Mouse (Mus musculus): ENCODE results near the gene Osbpl7. TPM values are rescaled to one million over a fixed set of nuclear protein-coding genes. Genes with fewer than 3 reads are reported as not detected.

The Osbpl7 gene
- polyA plus RNA-seq, 1 experiment from 2014 or later: 12.8 TPM

DNA sequence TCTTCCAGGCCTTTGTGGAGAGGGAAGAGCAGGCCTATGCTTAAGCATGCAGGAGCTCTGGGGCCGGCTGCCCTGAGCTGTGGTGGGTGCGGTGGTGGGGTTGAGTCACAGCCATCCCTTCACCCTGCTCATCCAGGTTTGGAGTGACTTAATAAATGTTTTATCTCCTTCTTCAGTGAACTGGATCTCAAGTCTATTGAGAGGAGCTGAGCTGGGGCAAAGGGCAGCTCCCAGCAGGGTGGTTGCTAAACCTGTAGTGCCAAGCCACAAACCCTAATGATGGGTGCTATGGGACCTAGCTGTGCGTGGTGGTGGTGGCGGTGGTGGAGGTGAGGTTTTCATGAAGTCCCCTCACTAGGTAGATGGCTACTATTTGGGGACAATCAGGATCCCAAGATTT is 16.6 kb upstream of the Osbpl7 start:
- Histone ChIP-seq H3K9ac (ENCODE audit: low read depth, low read length) (no peak overlapping the region), H3K36me3 (ENCODE audit: control insufficient read depth, insufficient read depth, low read length) (no peaks in the 10 kb centered on the region), H3K4me3 (ENCODE audit: low read depth, low read length) (no peak overlapping the region), H3K4me1 (ENCODE audit: control insufficient read depth, insufficient read depth, low read length) (peaks cover 5% of the 10 kb centered on the region; the same call in 1 of the 2 replicates), H3K9me3 (replicated peaks; ENCODE audit: control insufficient read depth, low read length, poor library complexity, severe bottlenecking) (no peaks in the 10 kb centered on the region), H3K27ac (ENCODE audit: low read length) (no peak overlapping the region), H3K27me3 (ENCODE audit: control insufficient read depth, insufficient read depth, low read depth, low read length) (no peaks in the 10 kb centered on the region), H3K4me2 (ENCODE audit: low read length) (no peak overlapping the region)
- no peak for ATAC-seq
- 90% methylated on average over 4 of the region's 4 CpGs for WGBS

DNA sequence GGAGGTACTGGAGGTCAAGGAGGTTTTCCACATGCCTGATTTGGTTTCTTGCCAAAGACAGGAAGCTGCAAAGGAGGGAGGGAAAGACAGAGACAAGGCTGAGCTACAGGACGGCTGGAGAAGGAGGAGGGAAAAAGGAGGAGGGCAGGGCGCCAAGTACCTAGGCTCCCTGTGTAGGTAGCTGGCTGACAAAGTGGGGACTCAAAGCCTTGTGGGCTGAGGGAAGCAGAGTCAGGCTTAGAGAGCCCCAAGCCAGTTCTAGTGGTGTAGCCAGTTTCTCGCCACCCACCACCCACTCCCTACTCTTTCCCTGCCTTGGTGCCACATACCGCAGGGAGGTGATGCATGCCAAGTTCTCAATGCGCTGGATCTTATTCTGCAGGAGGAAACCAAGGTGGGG is 14.3 kb upstream of the Osbpl7 start:
- Histone ChIP-seq H3K36me3 (ENCODE audit: control insufficient read depth, insufficient read depth, low read length) (no peaks in the 10 kb centered on the region), H3K27me3 (ENCODE audit: control insufficient read depth, insufficient read depth, low read depth, low read length) (no peaks in the 10 kb centered on the region), H3K9me3 (replicated peaks; ENCODE audit: control insufficient read depth, low read length, poor library complexity, severe bottlenecking) (no peaks in the 10 kb centered on the region), H3K4me2 (ENCODE audit: low read length) (no peak overlapping the region), H3K4me1 (ENCODE audit: control insufficient read depth, insufficient read depth, low read length) (peaks cover 7% of the 10 kb centered on the region), H3K4me3 (ENCODE audit: low read depth, low read length) (no peak overlapping the region), H3K27ac (ENCODE audit: low read length) (no peak overlapping the region), H3K9ac (ENCODE audit: low read depth, low read length) (no peak overlapping the region)
- 91% methylated on average over 5 of the region's 5 CpGs for WGBS
- no peak for ATAC-seq

DNA sequence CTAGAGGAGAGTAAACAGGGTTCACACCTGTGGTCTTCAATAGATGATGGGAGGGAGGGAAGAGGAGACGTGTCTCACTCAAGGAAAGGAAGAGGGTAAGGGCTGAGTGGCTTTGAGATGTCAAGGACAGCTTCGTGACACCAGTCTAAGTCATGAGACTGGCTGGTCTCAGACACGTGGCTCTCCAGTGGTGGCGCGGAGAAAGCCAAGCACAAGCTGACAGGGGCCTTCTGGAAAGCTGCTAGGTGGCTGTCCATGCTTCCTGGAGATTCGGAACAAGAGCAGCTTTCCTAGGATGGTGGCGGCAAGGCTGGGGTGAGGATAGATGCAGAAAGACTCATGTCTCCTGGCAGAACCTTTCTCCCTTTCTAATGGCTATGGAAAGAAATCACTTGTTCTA is 11.5 kb upstream of the Osbpl7 start:
- Histone ChIP-seq H3K4me3 (ENCODE audit: low read depth, low read length) (no peak overlapping the region), H3K36me3 (ENCODE audit: control insufficient read depth, insufficient read depth, low read length) (no peaks in the 10 kb centered on the region), H3K27me3 (ENCODE audit: control insufficient read depth, insufficient read depth, low read depth, low read length) (no peaks in the 10 kb centered on the region), H3K9me3 (replicated peaks; ENCODE audit: control insufficient read depth, low read length, poor library complexity, severe bottlenecking) (no peaks in the 10 kb centered on the region), H3K4me2 (ENCODE audit: low read length) (no peak overlapping the region), H3K27ac (ENCODE audit: low read length) (no peak overlapping the region), H3K4me1 (ENCODE audit: control insufficient read depth, insufficient read depth, low read length) (peaks cover 17% of the 10 kb centered on the region), H3K9ac (ENCODE audit: low read depth, low read length) (no peak overlapping the region)
- 66% methylated on average over 7 of the region's 7 CpGs for WGBS
- no peak for ATAC-seq

DNA sequence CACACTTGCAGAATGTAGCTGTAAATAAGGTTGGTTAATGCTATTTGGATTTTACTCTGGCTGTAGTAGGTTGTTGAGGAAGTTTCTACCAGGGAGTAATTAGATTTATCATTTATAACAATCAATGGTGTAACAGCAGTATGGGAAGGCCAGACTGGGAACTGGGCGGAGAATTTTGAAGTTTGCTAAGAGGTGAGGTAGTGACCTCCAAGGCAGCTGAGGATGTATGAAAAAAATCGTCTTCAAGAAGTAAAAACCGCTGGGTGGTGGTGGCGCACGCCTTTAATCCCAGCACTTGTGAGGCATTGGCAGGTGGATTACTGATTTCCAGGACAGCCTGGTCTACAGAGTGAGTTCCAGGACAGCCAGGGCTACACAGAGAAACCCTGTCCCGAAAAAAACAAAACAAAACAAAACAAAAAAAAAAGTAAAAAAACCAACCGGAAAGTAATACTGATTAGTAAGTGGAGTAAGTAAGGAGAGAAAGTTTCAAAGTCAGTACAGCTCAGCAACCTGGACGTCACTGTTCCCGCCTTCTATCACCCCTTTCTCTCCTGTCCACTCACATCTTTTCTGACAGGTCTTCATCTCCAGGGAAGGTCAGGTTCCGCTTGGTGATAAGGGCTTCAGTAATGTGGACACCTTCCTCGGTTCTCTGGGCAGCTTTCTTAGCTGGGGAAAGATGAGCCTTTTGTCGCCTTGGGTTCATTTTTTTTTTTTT is 10.0 kb upstream of the Osbpl7 start:
- peak overlapping the region; percentile 83 for H3K4me2 ChIP-seq (ENCODE audit: low read length)
- peaks cover 17% of the 10 kb centered on the region for H3K4me1 ChIP-seq (ENCODE audit: control insufficient read depth, insufficient read depth, low read length)
- ATAC-seq: no peak
- H3K9ac ChIP-seq (ENCODE audit: low read depth, low read length): peak overlapping the region; percentile 66
- H3K36me3 ChIP-seq (ENCODE audit: control insufficient read depth, insufficient read depth, low read length): no peaks in the 10 kb centered on the region
- peak overlapping the region; percentile 65 for H3K4me3 ChIP-seq (ENCODE audit: low read depth, low read length)
- WGBS: 52% methylated on average over 12 of the region's 12 CpGs
- no peak overlapping the region; the same call in 1 of the 2 replicates for H3K27ac ChIP-seq (ENCODE audit: low read length)
- H3K9me3 ChIP-seq (replicated peaks; ENCODE audit: control insufficient read depth, low read length, poor library complexity, severe bottlenecking): no peaks in the 10 kb centered on the region
- no peaks in the 10 kb centered on the region for H3K27me3 ChIP-seq (ENCODE audit: control insufficient read depth, insufficient read depth, low read depth, low read length)

DNA sequence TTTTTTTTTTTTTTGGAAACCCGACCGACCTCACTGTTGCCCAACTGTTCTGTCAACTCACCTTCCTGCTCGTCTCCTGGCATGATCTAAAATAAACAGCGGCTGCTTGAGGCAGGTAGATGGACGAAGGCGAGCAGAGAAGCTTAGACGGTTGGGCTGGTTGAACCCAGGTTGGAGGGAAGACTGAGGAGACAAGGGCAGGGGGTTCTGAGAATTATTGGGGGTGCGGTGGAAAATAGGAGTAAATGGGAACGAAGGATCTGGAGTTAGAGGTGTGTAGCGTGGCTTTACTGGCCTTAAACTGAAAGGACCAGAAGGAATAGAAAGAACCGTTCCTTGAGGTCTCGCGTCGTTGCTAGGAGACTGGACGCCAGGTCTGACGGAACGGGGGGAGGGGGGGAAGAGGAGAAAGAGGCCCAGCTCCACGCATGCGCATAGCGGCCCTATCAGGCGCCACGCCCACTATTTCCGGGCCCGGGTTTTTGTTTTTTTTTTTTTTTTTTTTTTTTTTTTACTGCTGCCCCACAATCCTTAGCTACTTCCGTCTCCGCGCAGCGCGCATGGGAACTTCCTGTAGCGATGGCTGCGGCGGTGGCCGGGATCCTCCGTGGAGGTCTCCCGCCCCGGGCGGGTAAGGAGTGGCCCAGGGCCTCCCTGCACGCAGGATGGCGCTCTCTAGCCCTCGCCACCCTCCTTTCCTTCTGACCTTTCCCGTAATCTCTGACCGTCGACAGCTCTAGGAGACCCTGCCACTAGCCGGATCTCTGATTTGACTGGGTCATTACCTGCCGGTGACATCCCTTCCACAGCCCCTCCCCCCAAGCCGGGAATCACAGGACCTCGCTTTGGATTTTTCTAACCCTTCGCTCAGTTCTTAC is 9.2 kb upstream of the Osbpl7 start, which contains the start of the genes Lrrc46 and Mrpl10:
Lrrc46 (minus strand) TSS at position 386 of the 878 bp plus-strand sequence.
Mrpl10 (plus strand) TSS at position 539 of the 878 bp plus-strand sequence.
- peak; percentile 93 for ATAC-seq
- Histone ChIP-seq H3K4me1 (ENCODE audit: control insufficient read depth, insufficient read depth, low read length) (peaks cover 17% of the 10 kb centered on the region), H3K27me3 (ENCODE audit: control insufficient read depth, insufficient read depth, low read depth, low read length) (no peaks in the 10 kb centered on the region), H3K36me3 (ENCODE audit: control insufficient read depth, insufficient read depth, low read length) (no peaks in the 10 kb centered on the region), H3K4me3 (ENCODE audit: low read depth, low read length) (peak within 1 kb of the TSS; percentile 65), H3K9ac (ENCODE audit: low read depth, low read length) (peak within 1 kb of the TSS; percentile 80), H3K27ac (ENCODE audit: low read length) (peak within 1 kb of the TSS; percentile 79), H3K9me3 (replicated peaks; ENCODE audit: control insufficient read depth, low read length, poor library complexity, severe bottlenecking) (no peaks in the 10 kb centered on the region), H3K4me2 (ENCODE audit: low read length) (peak within 1 kb of the TSS; percentile 83)
- WGBS: under 1% methylated on average over 42 of the region's 48 CpGs

DNA sequence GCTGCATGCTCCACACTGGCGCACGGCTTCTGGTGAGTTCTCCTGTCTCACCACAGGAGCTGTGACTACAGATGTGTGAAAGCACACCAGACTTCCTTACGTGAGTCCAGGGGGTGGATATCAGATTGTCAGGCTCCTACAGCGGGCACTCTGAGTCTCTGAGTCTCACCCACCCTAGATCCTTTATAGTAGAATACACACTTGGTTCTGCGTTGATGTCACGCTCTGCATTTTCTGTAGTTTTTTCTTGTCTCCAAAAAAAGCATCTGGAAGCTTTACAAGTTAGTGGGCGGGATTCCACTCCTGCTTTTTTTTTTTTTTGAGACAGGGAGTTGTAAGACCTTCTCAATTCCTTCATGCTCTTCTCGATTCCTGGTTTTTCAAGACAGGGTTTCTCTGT is 5.5 kb upstream of the Osbpl7 start:
- H3K27me3 ChIP-seq (ENCODE audit: control insufficient read depth, insufficient read depth, low read depth, low read length): no peaks in the 10 kb centered on the region
- H3K9me3 ChIP-seq (replicated peaks; ENCODE audit: control insufficient read depth, low read length, poor library complexity, severe bottlenecking): no peaks in the 10 kb centered on the region
- peaks cover 2% of the 10 kb centered on the region; the same call in 1 of the 2 replicates for H3K36me3 ChIP-seq (ENCODE audit: control insufficient read depth, insufficient read depth, low read length)
- peaks cover 17% of the 10 kb centered on the region for H3K4me1 ChIP-seq (ENCODE audit: control insufficient read depth, insufficient read depth, low read length)
- no peak overlapping the region for H3K9ac ChIP-seq (ENCODE audit: low read depth, low read length)
- 97% methylated on average over 8 of the region's 8 CpGs for WGBS
- H3K4me3 ChIP-seq (ENCODE audit: low read depth, low read length): no peak overlapping the region
- no peak overlapping the region for H3K27ac ChIP-seq (ENCODE audit: low read length)
- H3K4me2 ChIP-seq (ENCODE audit: low read length): no peak overlapping the region
- no peak for ATAC-seq

DNA sequence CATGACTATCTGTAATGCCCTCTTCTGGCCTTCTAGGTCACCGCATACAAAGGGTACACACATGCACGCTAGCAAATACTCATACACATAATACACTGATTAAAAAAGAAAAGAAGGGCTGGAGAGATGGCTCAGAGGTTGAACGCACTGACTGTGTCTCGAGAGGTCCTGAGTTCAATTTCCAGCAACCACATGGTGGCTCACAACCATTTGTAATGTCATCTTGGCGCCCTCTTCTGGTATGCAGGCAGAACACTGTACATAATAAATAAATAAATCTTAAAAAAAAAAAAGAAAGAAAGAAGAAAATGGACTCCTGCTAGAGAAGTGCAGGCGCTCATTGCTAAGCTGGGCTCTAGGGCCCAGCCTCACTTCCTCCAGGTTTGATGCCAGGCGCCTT is 4.6 kb upstream of the Osbpl7 start:
- H3K27me3 ChIP-seq (ENCODE audit: control insufficient read depth, insufficient read depth, low read depth, low read length): no peaks in the 10 kb centered on the region
- H3K4me1 ChIP-seq (ENCODE audit: control insufficient read depth, insufficient read depth, low read length): peaks cover 19% of the 10 kb centered on the region
- H3K9ac ChIP-seq (ENCODE audit: low read depth, low read length): no peak overlapping the region
- H3K4me2 ChIP-seq (ENCODE audit: low read length): no peak overlapping the region
- H3K36me3 ChIP-seq (ENCODE audit: control insufficient read depth, insufficient read depth, low read length): peaks cover 2% of the 10 kb centered on the region; the same call in 1 of the 2 replicates
- H3K27ac ChIP-seq (ENCODE audit: low read length): no peak overlapping the region
- no peaks in the 10 kb centered on the region for H3K9me3 ChIP-seq (replicated peaks; ENCODE audit: control insufficient read depth, low read length, poor library complexity, severe bottlenecking)
- H3K4me3 ChIP-seq (ENCODE audit: low read depth, low read length): no peak overlapping the region
- 78% methylated on average over 7 of the region's 7 CpGs for WGBS
- ATAC-seq: no peak

DNA sequence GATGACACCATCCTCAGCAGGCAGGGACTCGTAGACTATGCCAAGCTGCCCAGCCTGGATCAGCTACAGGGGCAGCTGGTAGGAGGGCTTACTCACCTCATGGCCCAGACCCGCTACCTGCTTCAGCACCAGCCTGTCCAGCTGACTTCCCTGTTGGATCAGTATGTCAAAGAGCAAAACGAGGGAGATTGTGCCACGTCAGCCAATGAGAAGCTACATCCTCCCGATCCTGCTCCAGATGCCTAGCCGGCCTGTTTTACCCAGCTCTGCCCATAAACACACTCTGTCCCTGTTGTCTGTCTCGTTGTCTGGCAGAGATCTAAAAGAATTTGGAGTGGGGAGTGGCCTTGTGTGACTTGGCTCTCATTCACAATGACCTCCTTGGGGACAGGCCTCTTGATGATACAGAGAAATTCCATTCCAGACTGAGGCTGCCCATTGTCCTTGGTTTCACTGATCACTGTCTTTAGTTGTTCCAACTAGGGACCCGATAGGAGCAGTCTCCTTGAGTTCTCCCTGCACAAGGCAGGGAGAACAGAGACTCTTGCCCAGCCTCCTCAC is 2.3 kb upstream of the Osbpl7 start:
- Histone ChIP-seq H3K27me3 (ENCODE audit: control insufficient read depth, insufficient read depth, low read depth, low read length) (no peaks in the 10 kb centered on the region), H3K36me3 (ENCODE audit: control insufficient read depth, insufficient read depth, low read length) (peaks cover 2% of the 10 kb centered on the region; the same call in 1 of the 2 replicates), H3K4me3 (ENCODE audit: low read depth, low read length) (no peak overlapping the region), H3K9me3 (replicated peaks; ENCODE audit: control insufficient read depth, low read length, poor library complexity, severe bottlenecking) (no peaks in the 10 kb centered on the region), H3K4me2 (ENCODE audit: low read length) (no peak overlapping the region), H3K4me1 (ENCODE audit: control insufficient read depth, insufficient read depth, low read length) (peaks cover 20% of the 10 kb centered on the region), H3K27ac (ENCODE audit: low read length) (no peak overlapping the region), H3K9ac (ENCODE audit: low read depth, low read length) (no peak overlapping the region)
- WGBS: 86% methylated on average over 8 of the region's 8 CpGs
- no peak for ATAC-seq

All from midbrain, embryonic 16.5 days (tissue).